Mouse (Mus musculus) brain, embryonic 14.5 days (tissue): ENCODE measurements around the gene Ankrd34c.

Source experiments
- CTCF ChIP-seq: fragments of 200-500 bp; IDR thresholded peaks from 2 replicates; pipeline ENCODE4 v1.5.1; 2012; ENCODE audit warnings: inconsistent platforms, mild to moderate bottlenecking, moderate library complexity, borderline replicate concordance; ENCODE audit not compliant: insufficient read depth, insufficient read length; ENCODE audit errors: extremely low read depth
- POLR2A ChIP-seq: fragments of 200-500 bp; IDR thresholded peaks from 2 replicates; pipeline ENCODE4 v1.6.1; 2012; ENCODE audit warnings: mild to moderate bottlenecking, inconsistent platforms, borderline replicate concordance; ENCODE audit not compliant: poor library complexity, insufficient read depth, insufficient read length, severe bottlenecking; ENCODE audit errors: extremely low read depth

- TF ChIP-seq CTCF (no peak), POLR2A (no peak)
These were observed 41.0 kb upstream of the Ankrd34c start for GRCm38 (mm10) chr9:89779237-89779636.
